Mouse (Mus musculus): ENCODE data around the gene Gopc. TPM values are rescaled to one million over a fixed set of nuclear protein-coding genes. Genes with fewer than 3 reads are reported as not detected.

Gopc gene
- polyA plus RNA-seq, 1 experiment from 2014 or later = 15.9 TPM

- no peak overlapping the region for H3K4me3 ChIP-seq (ENCODE audit: low read length)
- H3K36me3 ChIP-seq (ENCODE audit: control insufficient read depth, insufficient read depth, low read length) = no peaks in the 10 kb centered on the region
- no peaks in the 10 kb centered on the region for H3K27me3 ChIP-seq (replicated peaks; ENCODE audit: control insufficient read depth, insufficient read depth, low read length)
- H3K27ac ChIP-seq (ENCODE audit: low read length) = no peak overlapping the region
- 0 out of 2 replicates have a peak, but pooled peaks cover 3% of the 10 kb centered on the region for H3K4me1 ChIP-seq (ENCODE audit: control insufficient read depth, insufficient read depth, low read length)
- H3K4me2 ChIP-seq (ENCODE audit: low read depth, low read length) = no peak overlapping the region
- H3K9me3 ChIP-seq (ENCODE audit: control insufficient read depth, low read length) = no peaks in the 10 kb centered on the region
- 44% methylated on average over 2 of the region's 2 CpGs for WGBS
- peak; percentile 26; the same call in 1 of the 2 replicates for ATAC-seq
- no peak overlapping the region for H3K9ac ChIP-seq (ENCODE audit: low read depth, low read length)
These were observed 9.3 kb upstream of the Gopc start for GRCm38 (mm10) chr10:52391208-52391607.

DNA sequence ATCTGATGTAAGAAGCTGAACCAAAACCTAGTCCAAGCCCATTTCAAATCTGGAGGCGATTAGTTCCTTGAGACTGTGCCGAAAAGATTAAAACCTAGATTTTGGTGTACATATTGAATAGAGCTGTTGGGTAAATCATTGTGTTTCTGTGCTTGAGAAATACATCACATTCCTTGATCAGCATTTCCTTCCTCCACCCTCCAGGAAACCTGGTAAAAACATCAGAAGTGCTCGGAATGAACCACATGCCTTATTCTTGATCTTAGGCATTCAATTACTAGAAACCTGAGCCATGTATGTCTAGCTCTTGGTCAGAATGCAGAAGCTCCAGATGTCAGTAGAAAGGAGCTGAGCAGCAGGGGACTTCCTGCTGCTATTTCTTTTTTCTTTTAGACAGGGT lies 7.5 kb upstream of the Gopc start:
- Histone ChIP-seq H3K27me3 (replicated peaks; ENCODE audit: control insufficient read depth, insufficient read depth, low read length) (no peaks in the 10 kb centered on the region), H3K4me2 (ENCODE audit: low read depth, low read length) (no peak overlapping the region), H3K27ac (ENCODE audit: low read length) (no peak overlapping the region), H3K36me3 (ENCODE audit: control insufficient read depth, insufficient read depth, low read length) (no peaks in the 10 kb centered on the region), H3K4me1 (ENCODE audit: control insufficient read depth, insufficient read depth, low read length) (0 out of 2 replicates have a peak, but pooled peaks cover 3% of the 10 kb centered on the region), H3K9me3 (ENCODE audit: control insufficient read depth, low read length) (no peaks in the 10 kb centered on the region), H3K9ac (ENCODE audit: low read depth, low read length) (no peak overlapping the region), H3K4me3 (ENCODE audit: low read length) (no peak overlapping the region)
- ATAC-seq = no peak
- 76% methylated on average over 3 of the region's 3 CpGs for WGBS

- 0 out of 2 replicates have a peak, but pooled peaks cover 3% of the 10 kb centered on the region for H3K4me1 ChIP-seq (ENCODE audit: control insufficient read depth, insufficient read depth, low read length)
- H3K9ac ChIP-seq (ENCODE audit: low read depth, low read length) = no peak within 1 kb of the TSS
- no peaks in the 10 kb centered on the region for H3K27me3 ChIP-seq (replicated peaks; ENCODE audit: control insufficient read depth, insufficient read depth, low read length)
- H3K27ac ChIP-seq (ENCODE audit: low read length) = no peak within 1 kb of the TSS
- ATAC-seq = no peak
- 80% methylated on average over 5 of the region's 5 CpGs for WGBS
- H3K4me2 ChIP-seq (ENCODE audit: low read depth, low read length) = no peak within 1 kb of the TSS
- H3K9me3 ChIP-seq (ENCODE audit: control insufficient read depth, low read length) = no peaks in the 10 kb centered on the region
- H3K4me3 ChIP-seq (ENCODE audit: low read length) = no peak within 1 kb of the TSS
- no peaks in the 10 kb centered on the region for H3K36me3 ChIP-seq (ENCODE audit: control insufficient read depth, insufficient read depth, low read length)
These were observed 7.1 kb upstream of the Gopc start, which contains the start of gene Nepn for GRCm38 (mm10) chr10:52388922-52389430. TSS of gene Nepn (plus strand) at chr10:52388972.

- Histone ChIP-seq H3K27me3 (replicated peaks; ENCODE audit: control insufficient read depth, insufficient read depth, low read length) (no peaks in the 10 kb centered on the region), H3K4me1 (ENCODE audit: control insufficient read depth, insufficient read depth, low read length) (peaks cover 8% of the 10 kb centered on the region; the same call in 1 of the 2 replicates), H3K36me3 (ENCODE audit: control insufficient read depth, insufficient read depth, low read length) (no peaks in the 10 kb centered on the region), H3K4me3 (ENCODE audit: low read length) (no peak overlapping the region), H3K9ac (ENCODE audit: low read depth, low read length) (no peak overlapping the region), H3K27ac (ENCODE audit: low read length) (no peak overlapping the region), H3K9me3 (ENCODE audit: control insufficient read depth, low read length) (no peaks in the 10 kb centered on the region), H3K4me2 (ENCODE audit: low read depth, low read length) (no peak overlapping the region)
- WGBS = 60% methylated on average over 4 of the region's 4 CpGs
- no peak for ATAC-seq
These were observed 5.3 kb upstream of the Gopc start for GRCm38 (mm10) chr10:52387192-52387591.

DNA sequence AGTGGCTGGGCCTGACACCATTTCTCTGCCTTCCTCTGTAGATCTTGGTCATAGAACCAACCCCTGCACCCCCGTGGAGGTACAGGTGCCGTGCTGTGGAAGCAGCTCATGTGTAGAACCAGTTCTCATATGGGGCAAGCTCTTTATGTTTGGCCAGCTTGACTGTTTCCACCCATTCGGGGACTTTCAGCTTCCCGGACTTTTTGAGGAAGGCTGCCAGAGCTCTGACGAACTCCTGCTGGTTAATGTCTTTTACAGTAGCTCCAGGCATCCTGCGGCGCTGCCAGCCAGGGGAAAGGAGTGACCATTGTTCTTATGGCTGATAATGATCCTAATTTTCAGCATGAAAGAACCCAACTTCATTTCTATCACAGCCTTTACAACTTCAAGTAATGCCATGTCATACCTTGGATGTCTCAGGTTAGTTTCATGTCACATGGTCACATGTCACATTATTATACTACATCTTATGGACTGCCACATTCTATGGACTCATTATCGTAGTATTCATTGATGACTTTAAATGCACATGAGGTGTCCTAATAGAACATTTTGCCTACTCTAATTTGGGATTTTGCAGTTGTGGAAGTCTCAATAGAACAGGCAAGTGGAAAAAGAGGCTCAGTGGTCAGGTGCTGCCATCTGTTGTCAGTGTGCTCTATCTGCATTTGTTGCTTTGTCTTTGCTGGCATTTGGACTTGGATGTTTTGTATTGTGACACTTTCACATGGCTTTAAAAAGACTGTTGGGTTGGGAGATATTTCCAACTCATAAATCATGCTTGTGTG lies 3.1 kb upstream of the Gopc start:
- WGBS = 46% methylated on average over 8 of the region's 8 CpGs
- H3K4me1 ChIP-seq (ENCODE audit: control insufficient read depth, insufficient read depth, low read length) = peaks cover 5% of the 10 kb centered on the region; the same call in 1 of the 2 replicates
- H3K27ac ChIP-seq (ENCODE audit: low read length) = no peak overlapping the region
- no peaks in the 10 kb centered on the region for H3K27me3 ChIP-seq (replicated peaks; ENCODE audit: control insufficient read depth, insufficient read depth, low read length)
- no peaks in the 10 kb centered on the region for H3K36me3 ChIP-seq (ENCODE audit: control insufficient read depth, insufficient read depth, low read length)
- H3K9ac ChIP-seq (ENCODE audit: low read depth, low read length) = no peak overlapping the region
- no peak for ATAC-seq
- H3K9me3 ChIP-seq (ENCODE audit: control insufficient read depth, low read length) = no peaks in the 10 kb centered on the region
- H3K4me3 ChIP-seq (ENCODE audit: low read length) = no peak overlapping the region
- no peak overlapping the region for H3K4me2 ChIP-seq (ENCODE audit: low read depth, low read length)

- Histone ChIP-seq H3K27ac (ENCODE audit: low read length) (no peak overlapping the region), H3K36me3 (ENCODE audit: control insufficient read depth, insufficient read depth, low read length) (no peaks in the 10 kb centered on the region), H3K9me3 (ENCODE audit: control insufficient read depth, low read length) (no peaks in the 10 kb centered on the region), H3K4me3 (ENCODE audit: low read length) (no peak overlapping the region), H3K4me2 (ENCODE audit: low read depth, low read length) (no peak overlapping the region), H3K4me1 (ENCODE audit: control insufficient read depth, insufficient read depth, low read length) (peaks cover 5% of the 10 kb centered on the region; the same call in 1 of the 2 replicates), H3K27me3 (replicated peaks; ENCODE audit: control insufficient read depth, insufficient read depth, low read length) (no peaks in the 10 kb centered on the region), H3K9ac (ENCODE audit: low read depth, low read length) (no peak overlapping the region)
- 96% methylated on average over 1 of the region's 1 CpGs for WGBS
- no peak for ATAC-seq
These were observed 1.6 kb upstream of the Gopc start for GRCm38 (mm10) chr10:52383522-52383921.

GRCm38 (mm10) chr10:52383022-52383421 lies 1.1 kb upstream of the Gopc start:
- H3K9ac ChIP-seq (ENCODE audit: low read depth, low read length) = peak overlapping the region; percentile 79; the same call in 1 of the 2 replicates

DNA sequence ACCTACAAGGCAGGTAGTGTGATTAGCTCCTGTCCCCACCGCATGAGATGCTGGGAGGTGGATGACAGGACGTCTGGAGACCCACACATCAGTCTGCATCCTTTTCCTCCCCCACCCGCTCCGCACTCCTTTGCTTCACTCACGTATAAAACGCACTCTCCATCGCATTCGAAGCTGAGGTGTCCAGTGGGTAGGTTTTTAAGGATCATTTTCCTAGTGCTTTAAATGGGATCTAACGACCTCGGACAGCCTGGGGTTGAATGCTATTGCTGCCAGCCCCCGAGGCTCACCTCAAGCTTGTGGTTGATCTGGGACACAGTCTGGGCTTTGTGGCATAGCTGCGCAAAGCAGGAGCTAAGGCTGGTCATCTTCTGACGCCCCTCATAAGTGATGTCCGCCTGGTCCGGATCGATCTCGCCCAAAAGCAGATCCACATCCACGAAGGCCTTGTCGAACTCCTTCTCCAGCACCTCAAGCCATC lies 563 bp downstream of the Gopc start:
- peak overlapping the region; percentile 94 for H3K4me3 ChIP-seq (ENCODE audit: low read length)
- no peaks in the 10 kb centered on the region for H3K27me3 ChIP-seq (replicated peaks; ENCODE audit: control insufficient read depth, insufficient read depth, low read length)
- peak overlapping the region; percentile 83 for H3K27ac ChIP-seq (ENCODE audit: low read length)
- ATAC-seq = peak; percentile 34
- no peaks in the 10 kb centered on the region for H3K36me3 ChIP-seq (ENCODE audit: control insufficient read depth, insufficient read depth, low read length)
- no peaks in the 10 kb centered on the region for H3K9me3 ChIP-seq (ENCODE audit: control insufficient read depth, low read length)
- peaks cover 5% of the 10 kb centered on the region; the same call in 1 of the 2 replicates for H3K4me1 ChIP-seq (ENCODE audit: control insufficient read depth, insufficient read depth, low read length)
- under 1% methylated on average over 19 of the region's 19 CpGs for WGBS
- H3K4me2 ChIP-seq (ENCODE audit: low read depth, low read length) = peak overlapping the region; percentile 57
- peak overlapping the region; percentile 93 for H3K9ac ChIP-seq (ENCODE audit: low read depth, low read length)

More at GRCm38 (mm10) chr10:52383022-52383421, 1.1 kb upstream of the Gopc start:
- Histone ChIP-seq H3K27ac (ENCODE audit: low read length) (peak overlapping the region; percentile 96), H3K4me3 (ENCODE audit: low read length) (peak overlapping the region; percentile 94), H3K4me1 (ENCODE audit: control insufficient read depth, insufficient read depth, low read length) (peaks cover 5% of the 10 kb centered on the region; the same call in 1 of the 2 replicates), H3K27me3 (replicated peaks; ENCODE audit: control insufficient read depth, insufficient read depth, low read length) (no peaks in the 10 kb centered on the region), H3K9me3 (ENCODE audit: control insufficient read depth, low read length) (no peaks in the 10 kb centered on the region), H3K36me3 (ENCODE audit: control insufficient read depth, insufficient read depth, low read length) (no peaks in the 10 kb centered on the region), H3K4me2 (ENCODE audit: low read depth, low read length) (peak overlapping the region; percentile 74)
- ATAC-seq = no peak
- 53% methylated on average over 6 of the region's 6 CpGs for WGBS

- Histone ChIP-seq H3K4me2 (ENCODE audit: low read depth, low read length) (no peak overlapping the region), H3K9me3 (ENCODE audit: control insufficient read depth, low read length) (no peaks in the 10 kb centered on the region), H3K36me3 (ENCODE audit: control insufficient read depth, insufficient read depth, low read length) (no peaks in the 10 kb centered on the region), H3K4me1 (ENCODE audit: control insufficient read depth, insufficient read depth, low read length) (0 out of 2 replicates have a peak, but pooled peaks cover 1% of the 10 kb centered on the region), H3K4me3 (ENCODE audit: low read length) (no peak overlapping the region), H3K9ac (ENCODE audit: low read depth, low read length) (no peak overlapping the region), H3K27me3 (replicated peaks; ENCODE audit: control insufficient read depth, insufficient read depth, low read length) (no peaks in the 10 kb centered on the region), H3K27ac (ENCODE audit: low read length) (no peak overlapping the region)
- WGBS = 88% methylated on average over 2 of the region's 2 CpGs
- ATAC-seq = no peak
These were observed 4.1 kb downstream of the Gopc start for GRCm38 (mm10) chr10:52377813-52378212.

Data from intestine, embryonic 16.5 days (tissue).